Comparison of ENCODE assay signal across 6 mouse cellular contexts in genomic region chr2:106929906-106930305, GRCm38 (mm10).
"Had no signal": no experiment of that assay in that cellular context is flagged by ENCODE, and none has a peak within 500 bp of the region (broad histone marks: within the 10 kb centered on the region; RNA-seq: fewer than 3 reads in every experiment).

No protein-coding gene starts in this region.

- DNase-seq: kidney, postnatal 14 days; lung, embryonic 14.5 days; lung, postnatal 10 days; lung, postnatal 4 days; right cerebral cortex, adult 18-20 months; thymus, postnatal 14 days had no signal
